Comparison of ENCODE assay signal across 8 mouse cellular contexts in the genomic region with DNA sequence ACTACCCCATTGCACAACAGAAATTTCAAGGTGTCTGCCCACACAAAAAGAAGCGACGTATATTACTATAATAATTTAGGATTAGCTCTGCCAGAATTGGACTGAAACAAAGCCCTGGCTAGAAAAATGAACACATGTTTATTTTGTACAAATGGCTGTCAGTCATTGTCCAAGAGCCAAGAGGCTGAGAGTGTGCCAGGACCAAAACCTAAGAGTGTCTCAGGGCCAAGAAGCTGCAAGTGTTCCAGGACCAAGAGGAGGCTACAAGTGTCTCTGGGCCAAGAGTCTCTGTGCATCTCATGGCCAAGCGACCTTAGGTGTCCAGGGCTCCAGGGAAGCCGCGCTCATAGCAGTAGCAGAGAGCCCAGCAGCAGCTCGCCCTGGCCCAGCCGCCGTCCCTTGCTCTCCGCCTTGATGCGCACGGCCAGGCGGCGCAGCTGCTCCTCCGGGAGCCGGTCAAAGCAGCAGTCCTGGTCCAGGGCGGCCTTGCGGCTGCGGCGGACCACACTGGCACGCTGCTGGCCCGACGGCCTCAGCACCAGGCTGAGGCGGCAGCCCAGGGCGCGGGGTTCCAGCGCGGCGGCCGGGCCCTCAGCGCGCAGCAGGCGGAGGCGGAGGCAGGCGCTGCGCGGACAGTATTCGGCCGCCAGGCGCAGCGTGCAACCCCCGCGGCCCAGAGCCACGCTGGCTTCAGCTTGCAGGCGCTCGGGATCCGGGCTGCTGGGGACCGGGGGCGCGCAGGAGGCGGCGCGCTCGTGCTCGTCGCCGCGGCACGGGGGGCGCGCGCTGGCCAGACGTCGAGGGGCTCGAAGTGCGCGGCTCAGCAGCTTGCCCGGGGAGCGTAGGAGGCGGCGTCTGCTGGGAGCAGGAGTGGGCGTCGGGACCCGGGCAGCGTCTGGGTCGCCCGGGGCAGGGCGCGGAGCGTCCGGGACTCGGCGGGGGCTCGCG. TPM values are rescaled to one million over a fixed set of nuclear protein-coding genes. Genes with fewer than 3 reads are reported as not detected.
DNase-seq lines count a peak whose midpoint lies in the region; ATAC-seq and TF ChIP-seq lines count a peak whose summit lies in the region.

No protein-coding gene starts in this region.

- peak; percentile 86 for ATAC-seq in kidney, postnatal 0 days (replicated peaks; ENCODE audit: low FRiP score, low read depth)
- ATAC-seq in liver, postnatal 0 days: peak; percentile 83

- DNase-seq in thymus, postnatal 0 days (ENCODE audit: low spot score): peak; percentile 23
- DNase-seq in thymus, adult 18-20 months: no peak
- DNase-seq in embryo, embryonic 10.5 days (ENCODE audit: low spot score): peak; percentile 61
- DNase-seq in gonadal fat pad, adult 2 months (ENCODE audit: low read depth): peak; percentile 41
- DNase-seq in kidney, postnatal 0 days (ENCODE audit: low spot score): peak; percentile 37
- DNase-seq in liver, postnatal 0 days: peak; percentile 37
- peak; percentile 50 for DNase-seq in ovary, postnatal 36 days (ENCODE audit: low spot score)
- DNase-seq in spleen, postnatal 36 days (ENCODE audit: low spot score in 2 of 2): no peak

- no peaks in the 10 kb centered on the region for H3K36me3 ChIP-seq in kidney, postnatal 0 days (ENCODE audit: insufficient read depth, low read length)
- no peaks in the 10 kb centered on the region for H3K36me3 ChIP-seq in liver, postnatal 0 days (replicated peaks; ENCODE audit: insufficient read depth, low read length)

- WGBS in kidney, postnatal 0 days: 3% methylated on average over 52 of the region's 84 CpGs
- 5% methylated on average over 69 of the region's 84 CpGs for WGBS in liver, postnatal 0 days (ENCODE audit: insufficient replicate concordance)

- no peak overlapping the region for H3K27ac ChIP-seq in kidney, postnatal 0 days
- H3K27ac ChIP-seq in liver, postnatal 0 days (ENCODE audit: low read depth): no peak overlapping the region

- H3K9ac ChIP-seq in kidney, postnatal 0 days (ENCODE audit: low read depth, low read length): peak overlapping the region; percentile 52
- H3K9ac ChIP-seq in liver, postnatal 0 days (replicated peaks): peak overlapping the region; percentile 48

- no peak for TF ChIP-seq EP300 in liver, postnatal 0 days (IDR thresholded peaks at IDR 0.05; ENCODE audit: low read depth)

- no peak for TF ChIP-seq CTCF in kidney, postnatal 0 days (IDR thresholded peaks at IDR 0.05; ENCODE audit: low read depth)
- no peak for TF ChIP-seq CTCF in liver, postnatal 0 days (IDR thresholded peaks at IDR 0.05; ENCODE audit: low read depth)

- H3K4me1 ChIP-seq in kidney, postnatal 0 days (replicated peaks; ENCODE audit: insufficient read depth, low read length): peaks cover 12% of the 10 kb centered on the region
- H3K4me1 ChIP-seq in liver, postnatal 0 days (ENCODE audit: insufficient read depth): peaks cover 14% of the 10 kb centered on the region

- peak overlapping the region; percentile 90 for H3K4me2 ChIP-seq in kidney, postnatal 0 days (ENCODE audit: low read length)
- peak overlapping the region; percentile 93 for H3K4me2 ChIP-seq in liver, postnatal 0 days (ENCODE audit: low read depth, low read length)

- peaks cover 18% of the 10 kb centered on the region for H3K27me3 ChIP-seq in kidney, postnatal 0 days (ENCODE audit: insufficient read depth, low read length)
- peaks cover 32% of the 10 kb centered on the region for H3K27me3 ChIP-seq in liver, postnatal 0 days (ENCODE audit: insufficient read depth, low read length)

- H3K9me3 ChIP-seq in kidney, postnatal 0 days (replicated peaks; ENCODE audit: low read length): no peaks in the 10 kb centered on the region
- no peaks in the 10 kb centered on the region for H3K9me3 ChIP-seq in liver, postnatal 0 days (ENCODE audit: low read length)

- peak overlapping the region; percentile 48 for H3K4me3 ChIP-seq in kidney, postnatal 0 days (replicated peaks; ENCODE audit: low read depth, low read length)
- H3K4me3 ChIP-seq in liver, postnatal 0 days (ENCODE audit: low read depth, low read length): peak overlapping the region; percentile 58

RNA-seq across cellular contexts. Expression of a gene that starts 1.4 kb away (rescaled TPM):
- 0.09 TPM in 1 of 2 replicates, not detected in the other for polyA plus RNA-seq in thymus, postnatal 0 days (2015; fragmentation: Nextera tagmentation; extraction: Ambion mirVana)
- polyA plus RNA-seq in gonadal fat pad, adult 2 months (2012; rRNA removed): 0.25 TPM in 1 of 2 replicates, not detected in the other
- polyA plus RNA-seq in kidney, postnatal 0 days (2015; fragmentation: Nextera tagmentation; extraction: Ambion mirVana): 0.32 and 0.61 TPM in 2 replicates
- polyA plus RNA-seq in liver, postnatal 0 days (2015; fragmentation: Nextera tagmentation; extraction: Ambion mirVana): 0.09 and 0.89 TPM in 2 replicates

RNA-seq across cellular contexts. Expression of a gene that starts 9.5 kb away (rescaled TPM):
- 8.0 and 9.9 TPM in 2 replicates for polyA plus RNA-seq in thymus, postnatal 0 days (2015; fragmentation: Nextera tagmentation; extraction: Ambion mirVana)
- polyA plus RNA-seq in gonadal fat pad, adult 2 months (2012; rRNA removed): 9.2 and 10.2 TPM in 2 replicates
- 3.6 and 3.7 TPM in 2 replicates for polyA plus RNA-seq in kidney, postnatal 0 days (2015; fragmentation: Nextera tagmentation; extraction: Ambion mirVana)
- polyA plus RNA-seq in liver, postnatal 0 days (2015; fragmentation: Nextera tagmentation; extraction: Ambion mirVana): 3.2 and 3.4 TPM in 2 replicates

Comparison
In these comparisons a context has a peak if more than half of its experiments do, and no peak if none do; other contexts are left out.
1. DNase-seq: peak in thymus, postnatal 0 days (single experiment), embryo, embryonic 10.5 days (single experiment), gonadal fat pad, adult 2 months (single experiment), kidney, postnatal 0 days (single experiment), liver, postnatal 0 days (single experiment) and ovary, postnatal 36 days (single experiment); none in thymus, adult 18-20 months (0 of 2) and spleen, postnatal 36 days (0 of 2).